In genomic region chr11:65100031-65100430, GRCm38 (mm10) we compare ENCODE assay signal across 15 mouse cellular contexts. TPM values are rescaled to one million over a fixed set of nuclear protein-coding genes. Genes with fewer than 3 reads are reported as not detected.
"Had no signal": no experiment of that assay in that cellular context is flagged by ENCODE, and none has a peak within 500 bp of the region (broad histone marks: within the 10 kb centered on the region; RNA-seq: fewer than 3 reads in every experiment).

No protein-coding gene starts in this region.

- H3K9ac ChIP-seq: limb, embryonic 15.5 days; liver, embryonic 13.5 days; midbrain, embryonic 12.5 days; stomach, embryonic 15.5 days had no signal

- H3K4me3 ChIP-seq: left cerebral cortex, adult 2 months; limb, embryonic 15.5 days; liver, embryonic 13.5 days; midbrain, embryonic 12.5 days; stomach, embryonic 15.5 days had no signal

- H3K27me3 ChIP-seq: limb, embryonic 15.5 days; liver, embryonic 13.5 days; midbrain, embryonic 12.5 days; stomach, embryonic 15.5 days had no signal

- H3K36me3 ChIP-seq: limb, embryonic 15.5 days; liver, embryonic 13.5 days; midbrain, embryonic 12.5 days; stomach, embryonic 15.5 days had no signal

- H3K4me1 ChIP-seq: liver, embryonic 13.5 days; midbrain, embryonic 12.5 days had no signal

- DNase-seq: kidney, adult 8-10 months; kidney, postnatal 25 days; liver, embryonic 13.5 days; lung, adult 18-20 months; retina, postnatal 1 day; right cerebral cortex, postnatal 4 days; spleen, adult 18-20 months; thymus, postnatal 36 days had no signal

- H3K4me2 ChIP-seq: limb, embryonic 15.5 days; liver, embryonic 13.5 days; midbrain, embryonic 12.5 days; stomach, embryonic 15.5 days had no signal

- H3K9me3 ChIP-seq: limb, embryonic 15.5 days; liver, embryonic 13.5 days; midbrain, embryonic 12.5 days; stomach, embryonic 15.5 days had no signal

- ATAC-seq: midbrain, embryonic 16.5 days had no signal

- H3K27ac ChIP-seq: left cerebral cortex, adult 2 months; limb, embryonic 15.5 days; liver, embryonic 13.5 days; midbrain, embryonic 12.5 days; stomach, embryonic 15.5 days had no signal

RNA-seq across cellular contexts. Expression of gene 1700086D15Rik, which starts 59.7 kb away (rescaled TPM):
- total RNA-seq: megakaryocyte-erythroid progenitor cell, adult 5-6 weeks had no signal
- polyA plus RNA-seq: kidney, embryonic 16.5 days; liver, embryonic 13.5 days; midbrain, embryonic 16.5 days; stomach, embryonic 15.5 days had no signal
